Mouse (Mus musculus) spleen, postnatal 36 days (tissue): ENCODE data around the gene Gm17078.
"Not testable (repeated sequence)": the region's sequence is repeated elsewhere in the genome, so short reads cannot be mapped to it uniquely, and the experiment has no call there.

Experiments
- DNase-seq, 2 experiments: peaks; one replicate each; pipeline ENCODE4 v3.0.0; 2022; ENCODE audit warnings: low spot score in 2 of 2, mixed read lengths in 1 of 2

The Gm17078 gene

DNA sequence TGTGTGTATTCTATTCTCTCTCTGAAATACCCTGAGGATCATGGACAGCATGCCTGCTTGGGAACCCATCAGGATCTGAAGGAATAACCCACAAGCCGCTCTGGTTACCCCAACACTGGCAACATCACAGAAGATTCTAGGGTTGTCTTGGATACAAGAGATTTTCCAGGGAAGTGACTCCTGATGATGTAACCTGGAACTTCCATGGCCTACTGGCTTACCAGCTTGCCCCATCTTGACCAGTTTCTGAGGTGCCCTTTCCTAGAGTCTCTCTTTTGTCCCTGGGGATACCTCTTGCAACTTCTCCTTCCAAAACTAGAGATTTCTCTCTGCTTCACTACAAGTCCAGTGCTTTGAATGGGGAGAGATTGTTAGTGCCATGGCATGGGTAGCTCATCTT, at the start of gene Gm17078:
Gene Gm17078, minus strand, starts transcription at position 101 of the 400 bp plus-strand sequence.
- DNase-seq: no peak

DNA sequence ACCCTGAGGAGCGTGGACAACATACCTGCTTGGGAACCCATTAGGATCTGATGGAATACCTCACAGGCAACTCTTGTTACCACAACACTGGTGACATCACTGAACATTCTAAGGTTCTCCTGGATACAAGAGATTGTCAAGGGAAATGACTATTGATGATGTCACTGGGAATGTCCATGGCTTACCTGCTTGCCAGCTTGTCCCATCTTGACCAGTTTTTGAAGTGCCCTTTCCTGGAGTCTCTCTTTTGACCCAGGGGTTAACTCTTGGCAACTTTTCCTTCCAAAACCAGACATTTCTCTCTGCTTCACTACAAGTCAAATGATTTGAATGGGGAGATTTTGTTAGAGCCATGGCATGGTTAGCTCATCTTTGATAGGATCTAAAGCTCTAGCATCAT, 24.5 kb upstream of the Gm17078 start, which contains the start of gene Gm4181:
Gene Gm4181, minus strand, starts transcription at position 101 of the 400 bp plus-strand sequence.
- DNase-seq: not testable (repeated sequence)

DNA sequence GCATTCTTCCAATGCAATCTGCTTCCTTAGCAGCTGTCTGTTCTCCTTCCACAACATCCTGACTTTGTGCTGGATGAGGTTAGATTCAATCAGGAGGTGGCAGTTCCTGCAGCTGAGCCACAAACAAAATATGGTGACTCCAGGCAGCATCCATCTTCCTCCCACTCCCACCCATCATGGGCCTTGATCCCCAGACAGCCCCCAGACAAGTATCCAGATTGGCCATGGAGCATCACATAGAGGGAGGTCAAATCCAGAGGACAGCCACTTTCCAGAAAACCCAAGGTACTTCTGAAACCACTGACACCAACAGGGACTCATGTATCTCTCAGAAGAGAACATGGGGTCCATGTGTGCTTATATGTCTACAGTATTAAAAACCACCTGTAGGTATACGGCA, 21.3 kb upstream of the Gm17078 start:
- peak; percentile 20 to 21 for DNase-seq

DNA sequence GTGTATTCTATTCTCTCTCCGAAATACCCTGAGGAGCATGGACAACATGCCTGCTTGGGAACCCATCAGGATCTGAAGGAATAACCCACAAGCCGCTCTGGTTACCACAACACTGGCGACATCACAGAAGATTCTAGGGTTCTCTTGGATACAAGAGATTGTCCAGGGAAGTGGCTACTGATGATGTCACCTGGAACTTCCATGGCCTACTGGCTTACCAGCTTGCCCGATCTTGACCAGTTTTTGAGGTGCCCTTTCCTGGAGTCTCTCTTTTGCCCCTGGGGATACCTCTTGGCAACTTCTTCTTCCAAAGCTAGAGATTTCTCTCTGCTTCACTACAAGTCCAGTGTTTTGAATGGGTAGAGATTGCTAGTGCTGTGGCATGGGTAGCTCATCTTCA, 19.1 kb downstream of the Gm17078 start, which contains the start of gene Gm17174:
Gene Gm17174, minus strand, starts transcription at position 101 of the 400 bp plus-strand sequence.
- DNase-seq: not testable (repeated sequence)

DNA sequence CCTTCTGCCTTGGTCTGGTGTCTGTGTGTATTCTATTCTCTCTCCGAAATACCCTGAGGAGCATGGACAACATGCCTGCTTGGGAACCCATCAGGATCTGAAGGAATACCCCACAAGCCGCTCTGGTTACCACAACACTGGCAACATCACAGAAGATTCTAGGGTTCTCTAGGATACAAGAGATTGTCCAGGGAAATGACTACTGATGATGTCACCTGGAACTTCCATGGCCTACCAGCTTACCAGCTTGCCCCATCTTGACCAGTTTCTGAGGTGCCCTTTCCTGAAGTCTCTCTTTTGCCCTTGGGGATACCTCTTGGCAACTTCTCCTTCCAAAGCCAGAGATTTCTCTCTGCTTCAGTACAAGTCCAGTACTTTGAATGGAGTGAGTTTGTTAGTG, 37.1 kb downstream of the Gm17078 start, which contains the start of gene Gm17175:
Gene Gm17175, minus strand, starts transcription at position 101 of the 400 bp plus-strand sequence.
- DNase-seq: not testable (repeated sequence)
